Mouse (Mus musculus) cerebellum, adult 9-10 months (tissue): ENCODE measurements around the gene Zbtb43.

Experiments
- DNase-seq: peaks from one replicate; pipeline ENCODE4 v3.0.0; 2022

Zbtb43 gene

GRCm38 (mm10) chr2:33468466-33469097 is at the start of gene Zbtb43:
Zbtb43 (minus strand) TSS chr2:33468559.
- DNase-seq, result peak; percentile 96

DNA sequence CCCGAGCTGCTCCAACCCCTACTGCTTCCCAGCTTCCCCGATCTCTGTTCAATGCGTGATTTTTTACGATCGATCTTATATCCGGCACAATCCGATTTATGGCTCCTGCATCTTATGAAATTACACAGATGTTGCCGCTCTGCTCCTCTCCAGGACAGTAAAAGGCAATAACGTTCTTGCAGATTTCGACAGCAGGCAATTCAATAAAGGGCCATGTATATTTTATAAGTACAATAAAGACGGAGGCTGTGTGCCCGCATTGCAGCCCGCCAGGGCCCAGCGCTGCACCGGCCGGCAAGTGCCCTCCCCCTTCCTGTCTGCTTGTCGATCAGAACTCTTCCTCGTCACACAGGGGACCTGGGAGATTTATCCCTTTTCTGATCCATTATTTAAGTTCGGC is 47.5 kb upstream of the Zbtb43 start:
- no peak for DNase-seq

- DNase-seq, result no peak
Observed at GRCm38 (mm10) chr2:33515431-33515830, 47.1 kb upstream of the Zbtb43 start.

DNA sequence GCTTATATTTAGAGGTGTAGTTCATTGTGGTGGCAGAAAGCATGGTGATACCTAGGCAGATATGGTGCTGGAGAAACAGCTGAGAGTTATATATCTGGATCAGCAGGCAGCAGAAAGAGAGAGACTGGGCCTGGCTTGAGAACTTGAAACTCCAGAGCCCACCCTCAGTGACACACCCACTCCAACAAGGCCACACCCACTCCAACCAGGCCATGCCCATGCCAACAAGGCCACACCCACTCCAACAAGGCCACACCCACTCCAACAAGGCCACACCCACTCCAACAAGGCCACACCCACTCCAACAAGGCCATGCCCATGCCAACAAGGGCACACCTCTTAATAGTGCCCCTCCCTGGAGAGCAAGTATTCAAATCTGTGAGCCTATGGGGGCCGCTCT is 42.4 kb upstream of the Zbtb43 start:
- no peak for DNase-seq

DNA sequence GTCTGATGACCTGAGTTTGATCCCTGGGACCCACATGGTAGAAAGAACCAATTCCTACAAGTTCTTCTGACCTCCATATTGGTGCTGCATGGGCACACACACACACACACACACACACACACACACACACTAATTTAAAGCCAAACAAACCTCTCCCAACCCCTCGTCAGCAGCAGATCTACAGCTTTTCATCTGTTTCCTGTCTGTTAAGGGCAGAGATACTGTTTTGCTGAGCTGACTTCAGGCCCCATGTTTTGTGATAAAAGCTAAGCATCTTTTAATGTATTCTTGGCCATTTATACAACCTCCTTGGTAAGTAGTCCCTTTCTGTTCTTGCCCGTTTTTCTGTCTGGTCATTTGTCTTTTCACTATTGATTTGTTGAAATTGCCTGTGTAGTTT is 34.2 kb upstream of the Zbtb43 start:
- DNase-seq, result no peak

GRCm38 (mm10) chr2:33498280-33498679 is 29.9 kb upstream of the Zbtb43 start:
- DNase-seq, result no peak

- DNase-seq, result no peak
Observed at GRCm38 (mm10) chr2:33495654-33496053, 27.3 kb upstream of the Zbtb43 start.

- DNase-seq, result no peak
Observed at GRCm38 (mm10) chr2:33492041-33492440, 23.7 kb upstream of the Zbtb43 start.

GRCm38 (mm10) chr2:33489565-33489964 is 21.2 kb upstream of the Zbtb43 start:
- DNase-seq, result no peak

- no peak for DNase-seq
Observed at GRCm38 (mm10) chr2:33487332-33487731, 19.0 kb upstream of the Zbtb43 start.

DNA sequence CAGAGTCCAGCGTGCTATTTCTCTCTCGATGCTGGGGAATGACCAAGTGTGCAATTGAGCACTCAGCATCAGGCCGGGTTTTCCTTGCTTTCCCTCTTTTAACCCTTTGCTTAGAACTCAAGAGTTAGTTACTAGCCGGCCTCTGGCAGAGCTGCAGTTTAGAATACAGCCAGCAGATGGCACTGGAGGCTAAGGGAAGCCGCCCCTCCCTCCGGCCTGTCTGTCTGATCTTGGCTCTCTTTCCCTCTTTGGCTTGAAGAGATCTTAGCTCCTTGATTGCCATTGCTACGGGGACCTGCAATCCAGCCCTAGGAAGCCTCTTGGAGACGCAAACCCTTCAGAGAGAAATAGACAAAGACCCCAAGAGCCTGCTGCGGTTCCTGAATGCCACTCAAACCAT is 18.5 kb upstream of the Zbtb43 start:
- DNase-seq, result peak; percentile 80

- DNase-seq, result no peak
Observed at GRCm38 (mm10) chr2:33477961-33478755, 9.8 kb upstream of the Zbtb43 start.

DNA sequence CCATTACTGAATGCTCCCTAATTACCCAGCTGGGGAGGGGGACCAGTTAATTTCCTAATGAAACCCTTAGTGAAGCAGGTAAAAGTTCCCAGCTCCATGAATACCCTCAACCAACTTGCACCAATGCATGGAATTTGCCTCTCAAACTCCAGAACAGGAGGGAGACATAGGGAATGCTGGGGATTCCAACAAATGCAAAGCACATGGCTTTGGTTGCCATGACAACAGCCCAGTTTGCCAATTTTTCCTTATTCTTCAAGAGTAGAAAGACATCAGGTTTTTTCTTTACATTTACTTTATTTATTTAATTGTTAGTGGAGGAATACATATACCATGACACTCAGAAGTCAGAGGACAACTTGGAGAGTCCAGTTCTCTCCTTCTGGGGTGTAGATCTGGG is 7.6 kb upstream of the Zbtb43 start:
- no peak for DNase-seq

DNA sequence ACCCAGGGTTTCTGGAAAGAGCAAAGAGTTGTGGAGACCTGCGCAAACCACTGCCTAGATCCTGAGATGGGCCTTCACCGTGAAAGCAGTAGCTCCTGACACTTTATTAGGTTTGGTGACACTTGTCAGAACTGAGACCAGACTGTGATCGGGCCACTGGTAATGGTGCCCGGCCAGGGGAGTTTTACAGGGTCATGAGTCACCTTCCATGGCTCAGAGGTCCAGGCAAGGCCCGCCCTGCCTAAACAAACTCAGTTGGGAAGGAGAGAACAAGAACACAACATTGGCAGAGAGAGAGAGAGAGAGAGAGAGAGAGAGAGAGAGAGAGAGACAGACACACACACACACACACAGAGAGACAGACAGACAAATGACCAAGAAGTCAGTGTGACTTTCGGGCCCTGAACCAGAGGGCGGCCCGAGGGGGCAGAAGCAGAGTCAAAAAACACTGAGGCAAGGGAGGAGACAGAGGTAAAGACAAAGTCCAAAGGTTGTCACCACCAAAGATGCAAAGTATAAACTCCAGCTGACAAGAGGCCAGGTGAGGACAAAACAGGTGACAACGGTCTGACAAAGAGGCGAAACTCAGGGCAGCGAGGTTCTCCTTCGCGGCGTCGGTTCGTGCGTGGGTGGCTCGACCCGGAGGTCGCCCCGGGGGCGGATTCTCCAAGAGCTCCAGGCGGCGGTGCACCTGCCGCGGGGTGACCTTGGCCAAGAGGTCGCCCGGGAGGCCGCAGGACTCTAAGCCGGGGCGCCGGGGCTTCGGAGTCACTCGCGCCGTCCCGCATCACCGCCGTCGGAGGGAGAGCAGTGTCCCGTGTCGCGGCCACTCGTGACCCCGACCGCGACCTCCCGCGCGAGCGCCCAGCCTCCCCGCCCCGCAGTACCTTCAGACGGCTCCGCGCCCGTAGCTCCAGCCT is 553 bp downstream of the Zbtb43 start:
- DNase-seq, result peak; percentile 34

GRCm38 (mm10) chr2:33465966-33466365 is 2.4 kb downstream of the Zbtb43 start:
- DNase-seq, result no peak

GRCm38 (mm10) chr2:33465215-33465614 is 3.1 kb downstream of the Zbtb43 start:
- no peak for DNase-seq

- no peak for DNase-seq
Observed at GRCm38 (mm10) chr2:33462066-33462465, 6.3 kb downstream of the Zbtb43 start.

- no peak for DNase-seq
Observed at GRCm38 (mm10) chr2:33461066-33461465, 7.3 kb downstream of the Zbtb43 start.

DNA sequence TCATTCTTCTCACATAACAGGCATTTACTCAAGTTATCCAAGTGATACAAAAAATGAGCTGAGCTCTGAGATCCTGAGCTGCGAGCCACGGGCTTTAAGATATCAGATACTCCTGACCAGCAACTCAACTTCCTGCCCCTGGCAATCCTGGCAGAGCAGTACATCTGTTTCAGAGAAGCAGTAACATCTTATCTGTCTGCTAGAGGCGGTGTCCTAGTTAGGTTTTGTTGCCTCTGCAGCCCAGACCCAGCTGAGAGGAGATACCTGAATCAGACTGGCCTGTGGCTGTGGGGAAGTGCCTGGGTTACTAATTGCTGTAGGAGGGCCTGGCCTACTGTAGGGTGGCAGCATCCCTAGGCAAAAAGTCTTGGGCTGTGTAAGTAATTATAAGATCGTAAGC is 8.7 kb downstream of the Zbtb43 start:
- no peak for DNase-seq

DNA sequence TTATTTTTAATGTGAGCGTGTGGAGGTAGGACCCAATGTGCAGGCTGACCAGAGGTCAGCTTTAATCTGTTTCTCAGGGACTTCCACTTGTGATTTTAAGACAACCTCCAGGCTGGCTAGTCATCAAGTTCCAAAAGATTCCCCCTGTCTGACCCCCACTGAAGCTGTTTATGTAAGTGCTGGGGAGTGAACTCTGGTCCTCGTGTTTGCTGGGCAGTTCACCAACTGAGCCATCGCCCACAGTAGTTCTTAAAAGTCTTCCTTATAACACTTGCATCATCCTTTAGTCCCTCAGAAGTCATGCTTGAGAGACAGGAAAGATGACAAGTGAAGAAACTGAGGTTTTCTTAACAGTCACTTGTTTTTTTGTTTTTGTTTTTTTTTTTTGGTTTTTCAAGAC is 11.7 kb downstream of the Zbtb43 start:
- DNase-seq, result no peak

- DNase-seq, result no peak
Observed at GRCm38 (mm10) chr2:33456242-33456641, 12.1 kb downstream of the Zbtb43 start.

GRCm38 (mm10) chr2:33455350-33455749 is 13.0 kb downstream of the Zbtb43 start:
- no peak for DNase-seq

DNA sequence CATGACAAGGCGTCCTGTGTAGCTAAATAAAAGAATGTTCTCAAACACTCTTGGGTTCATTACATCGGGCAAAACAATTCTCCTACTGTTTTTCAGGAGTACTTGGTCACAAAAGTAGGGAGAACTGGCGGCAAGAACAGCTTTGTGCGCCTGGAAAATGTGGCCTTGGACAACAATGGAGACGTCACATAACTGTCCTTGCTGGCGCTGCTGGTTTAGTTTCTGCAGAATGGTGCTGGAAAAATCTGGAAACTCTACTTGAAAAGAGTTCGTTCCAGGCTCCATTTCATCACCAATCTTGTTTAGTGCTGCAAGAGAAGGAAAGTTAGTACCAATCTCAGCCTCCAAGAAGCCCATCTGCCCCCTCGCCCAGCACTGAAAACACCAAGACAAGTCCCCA is 13.5 kb downstream of the Zbtb43 start:
- DNase-seq, result no peak

GRCm38 (mm10) chr2:33453476-33453875 is 14.9 kb downstream of the Zbtb43 start:
- no peak for DNase-seq
